Mouse (Mus musculus) brain, adult 2 months (tissue): Measurements from ENCODE around the gene Nek9.

Experiments used
- DNase-seq: peaks from one replicate; pipeline ENCODE4 v3.0.0; 2011; ENCODE audit warnings: low read depth, low spot score

Nek9 gene

GRCm38 (mm10) chr12:85339243-85339729 lies at the start of gene Nek9:
TSS of gene Nek9 (minus strand) at chr12:85339362.
- DNase-seq = peak; percentile 95

DNA sequence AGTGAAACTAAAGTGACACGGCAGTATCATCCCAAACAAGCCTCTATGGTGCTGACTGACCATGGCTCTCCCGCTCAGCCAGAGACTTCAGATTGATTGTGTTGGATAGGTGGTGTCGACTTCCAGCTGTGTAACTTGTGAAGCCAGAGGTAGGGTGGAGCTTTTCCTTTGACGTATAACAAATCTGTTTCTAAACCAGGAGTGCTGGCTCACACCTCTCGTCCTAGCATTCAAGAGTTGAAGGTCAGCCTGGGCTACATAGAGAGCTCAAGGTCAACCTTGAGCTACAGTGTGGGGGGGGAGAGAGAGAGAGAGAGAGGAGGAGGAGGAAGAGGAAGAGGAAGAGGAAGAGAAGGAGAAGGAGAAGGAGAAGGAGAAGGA lies 46.8 kb upstream of the Nek9 start:
- DNase-seq = no peak

- peak; percentile 10 for DNase-seq
These were observed 46.3 kb upstream of the Nek9 start for GRCm38 (mm10) chr12:85385329-85385994.

GRCm38 (mm10) chr12:85382761-85383680 lies 43.9 kb upstream of the Nek9 start:
- DNase-seq = no peak

GRCm38 (mm10) chr12:85381570-85381969 lies 42.4 kb upstream of the Nek9 start:
- DNase-seq = no peak

GRCm38 (mm10) chr12:85380942-85381341 lies 41.8 kb upstream of the Nek9 start:
- DNase-seq = no peak

- DNase-seq = no peak
These were observed 41.1 kb upstream of the Nek9 start for GRCm38 (mm10) chr12:85380308-85380707.

- no peak for DNase-seq
These were observed 39.1 kb upstream of the Nek9 start for GRCm38 (mm10) chr12:85378271-85378670.

DNA sequence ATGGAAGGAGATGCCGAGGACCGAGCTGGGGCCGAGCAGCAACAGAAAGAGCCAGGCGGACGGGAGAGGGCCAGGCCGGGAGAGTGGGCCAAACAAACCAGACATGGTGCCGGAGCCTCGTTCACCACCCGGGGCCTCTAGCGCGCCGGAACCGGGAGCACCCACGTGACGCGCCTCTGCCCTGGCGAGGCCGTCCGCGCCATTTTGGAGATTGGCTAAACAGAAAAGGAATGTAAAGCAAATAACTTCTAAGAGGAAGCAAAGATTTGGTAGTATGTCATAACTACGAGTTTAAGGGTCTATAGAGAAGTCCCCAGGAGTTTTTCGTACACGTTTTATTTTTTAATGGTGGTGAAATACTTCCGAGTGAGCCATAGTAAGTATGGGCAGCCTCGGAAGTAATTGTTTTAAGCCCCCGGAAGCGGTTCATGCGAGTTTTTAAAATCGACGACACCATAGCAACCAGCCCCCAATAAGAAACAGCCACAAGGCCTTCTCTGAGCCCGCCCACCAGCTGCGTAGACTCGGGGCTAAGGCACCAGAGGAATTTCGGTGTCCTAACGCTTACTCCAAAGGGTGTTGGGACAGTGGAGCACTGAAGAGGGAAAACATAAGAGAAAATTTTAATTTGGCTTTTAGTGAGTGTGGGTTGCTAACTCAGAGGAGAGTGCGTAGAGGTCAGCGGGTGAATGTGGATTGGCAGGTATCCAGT lies 35.6 kb upstream of the Nek9 start, which contains the start of gene Tmed10:
Tmed10 (minus strand) TSS at position 287 of the 712 bp plus-strand sequence.
- DNase-seq = peak; percentile 98

- DNase-seq = peak; percentile 66
These were observed 34.7 kb upstream of the Nek9 start for GRCm38 (mm10) chr12:85373591-85374560.

DNA sequence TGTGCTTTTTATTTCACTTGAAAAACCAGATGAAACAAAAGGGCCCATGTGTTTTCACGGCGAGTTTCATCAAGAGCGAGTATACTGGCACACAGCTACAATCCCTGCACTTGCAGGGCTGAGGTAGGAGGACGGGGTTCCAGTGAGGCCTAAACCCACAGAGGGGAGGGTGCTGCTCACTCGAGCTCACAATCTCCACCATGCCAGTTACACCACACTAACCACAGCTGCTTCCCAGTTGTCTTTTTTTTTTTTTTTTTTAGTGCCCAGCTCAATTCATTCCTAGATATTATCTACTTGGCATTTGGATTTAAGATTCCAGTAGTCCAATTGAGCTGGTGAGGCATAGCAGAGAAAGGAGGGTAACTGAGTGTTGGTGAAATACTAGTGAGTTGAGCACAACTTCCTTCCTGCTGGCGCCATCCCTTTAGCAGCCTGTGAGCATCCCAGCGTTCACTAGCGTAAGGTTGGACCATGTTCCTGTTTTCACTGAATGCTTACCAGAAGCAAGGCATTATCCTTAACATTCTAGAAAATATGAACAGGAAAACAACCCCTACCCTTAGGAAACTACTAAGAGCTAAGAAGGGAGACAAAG lies 33.0 kb upstream of the Nek9 start:
- no peak for DNase-seq

DNA sequence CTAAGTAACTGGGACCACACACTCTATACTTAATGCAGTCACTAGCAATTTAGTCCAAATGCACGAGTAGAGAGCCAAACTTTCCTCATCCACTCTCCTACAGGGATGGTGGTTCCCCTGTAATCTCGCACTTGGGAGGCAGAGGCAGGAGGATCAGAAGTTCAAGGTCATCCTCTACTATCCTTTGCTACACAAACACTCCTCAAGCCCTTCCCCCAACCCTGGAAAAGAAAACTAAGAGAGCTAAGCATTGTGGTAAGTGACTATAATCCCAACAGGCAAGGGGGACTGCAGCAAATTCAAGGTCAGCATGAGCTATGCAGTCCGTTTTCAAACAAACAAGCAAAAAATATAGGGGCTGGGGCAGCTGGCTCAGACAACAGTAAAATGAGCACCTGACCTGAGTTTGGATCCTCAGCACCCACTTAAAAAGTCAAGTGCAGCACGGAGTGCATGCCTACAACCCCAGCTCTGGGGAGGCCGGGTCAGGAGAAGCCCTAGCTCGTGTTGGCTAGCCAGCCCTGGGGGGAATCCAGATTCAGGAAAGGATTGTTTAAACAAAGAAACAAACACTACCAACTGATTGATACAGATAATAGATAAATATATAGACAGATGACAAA lies 29.4 kb upstream of the Nek9 start:
- DNase-seq = no peak

DNA sequence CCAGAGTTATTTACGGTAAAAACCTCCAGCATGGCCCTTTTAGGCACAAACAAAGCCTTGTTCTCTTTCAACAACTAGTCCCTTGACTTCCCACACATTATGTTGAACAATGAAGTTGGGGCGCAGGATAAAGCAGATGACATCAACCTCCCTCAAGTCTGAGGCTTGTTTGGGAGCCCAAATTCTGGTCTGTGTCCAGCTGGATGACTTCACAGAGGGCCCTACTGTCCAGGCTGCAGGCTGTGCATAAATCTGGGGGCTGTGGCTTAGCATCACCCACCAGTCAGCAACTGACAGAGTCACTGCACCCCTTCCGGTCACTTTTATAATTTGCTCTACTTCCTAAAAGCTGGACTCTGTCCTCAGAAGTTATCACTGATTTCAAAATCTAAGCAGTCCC lies 27.1 kb upstream of the Nek9 start:
- DNase-seq = peak; percentile 96

DNA sequence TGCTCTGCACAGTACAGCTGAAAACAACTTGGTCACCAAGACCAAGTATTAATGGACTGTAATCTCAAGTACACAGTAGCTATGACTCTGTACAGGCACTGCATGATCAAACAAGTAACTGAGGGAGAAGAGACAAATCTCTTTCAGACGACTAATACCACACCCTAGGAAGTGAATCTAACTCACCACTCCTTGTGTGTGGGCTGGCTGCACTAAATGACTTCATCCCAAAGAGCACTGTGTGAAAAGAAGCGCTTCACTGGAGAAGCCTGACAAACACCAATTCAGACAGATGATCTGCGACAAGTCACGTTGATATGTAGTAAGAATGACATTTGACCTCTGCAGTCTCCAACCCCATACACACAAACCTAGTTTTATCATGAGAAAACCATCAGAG lies 23.3 kb upstream of the Nek9 start:
- DNase-seq = no peak

GRCm38 (mm10) chr12:85361580-85361979 lies 22.4 kb upstream of the Nek9 start:
- DNase-seq = no peak

GRCm38 (mm10) chr12:85361165-85361564 lies 22.0 kb upstream of the Nek9 start:
- no peak for DNase-seq

GRCm38 (mm10) chr12:85354061-85354460 lies 14.9 kb upstream of the Nek9 start:
- no peak for DNase-seq

- peak; percentile 94 for DNase-seq
These were observed 11.5 kb upstream of the Nek9 start for GRCm38 (mm10) chr12:85350407-85351232.

DNA sequence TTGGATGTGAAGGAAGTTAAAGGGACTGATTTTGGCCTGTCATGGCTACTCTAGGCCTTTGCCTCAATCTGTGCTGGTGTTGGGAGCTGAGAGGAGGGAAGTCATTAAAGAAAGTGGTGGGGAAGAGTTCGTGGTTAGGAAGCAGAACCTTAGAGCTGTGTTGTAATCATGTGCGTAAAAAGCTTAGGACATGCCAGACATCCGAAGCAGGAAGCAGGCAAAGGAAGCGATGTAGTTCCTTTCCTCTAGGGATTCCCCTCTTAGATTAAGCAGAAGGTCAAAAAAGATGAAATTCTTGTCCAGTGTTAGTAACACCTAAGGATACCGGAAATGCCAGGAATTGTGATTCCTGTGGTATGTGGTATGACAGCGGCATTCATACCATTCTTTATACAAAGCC lies 9.2 kb upstream of the Nek9 start:
- DNase-seq = no peak
